ENCODE assay signal across 17 mouse cellular contexts in the genomic region with DNA sequence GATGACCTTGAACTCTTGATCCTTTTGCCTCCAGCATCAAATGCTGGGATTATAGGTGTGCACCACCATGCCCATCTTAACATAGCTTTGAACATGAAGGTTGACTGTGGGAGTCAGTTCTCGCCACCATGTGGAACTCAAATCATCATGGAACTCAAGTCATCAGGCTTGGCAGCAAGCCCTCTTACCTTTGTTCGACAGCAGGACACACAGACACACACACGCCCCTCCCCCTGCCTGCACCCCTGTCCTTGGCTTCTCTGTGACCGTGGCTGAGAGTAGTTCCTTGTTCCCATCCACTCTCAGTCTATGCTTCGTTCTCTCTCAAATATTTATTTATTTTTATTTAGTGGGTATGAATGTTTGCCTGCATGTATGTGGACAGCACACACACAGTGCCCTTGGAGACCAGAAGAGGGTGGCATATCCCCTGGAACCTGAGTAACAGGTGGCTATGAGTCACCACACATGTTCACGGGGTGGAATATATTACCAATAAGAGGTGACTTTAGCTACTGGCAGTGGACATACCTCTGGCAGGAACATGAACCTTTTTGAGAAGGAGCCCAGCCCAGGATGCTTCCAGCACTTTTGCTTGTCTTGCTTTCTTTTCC. TPM values are rescaled to one million over a fixed set of nuclear protein-coding genes. Genes with fewer than 3 reads are reported as not detected.
A peak's percentile ranks its signal among the peaks of the same experiment; 100 is the strongest.
DNase-seq lines count a peak whose midpoint lies in the region; ATAC-seq and TF ChIP-seq lines count a peak whose summit lies in the region.
"Had no signal": no experiment of that assay in that cellular context is flagged by ENCODE, and none has a peak within 500 bp of the region (broad histone marks: within the 10 kb centered on the region; RNA-seq: fewer than 3 reads in every experiment).

No protein-coding gene starts in this region.

- WGBS in kidney, postnatal 0 days = 77% methylated on average over 6 of the region's 6 CpGs

- H3K4me1 ChIP-seq in kidney, postnatal 0 days (replicated peaks; ENCODE audit: insufficient read depth, low read length) = no peaks in the 10 kb centered on the region
- H3K4me1 ChIP-seq: forebrain, embryonic 12.5 days; heart, embryonic 13.5 days; neural tube, embryonic 12.5 days had no signal

- H3K4me3 ChIP-seq in kidney, postnatal 0 days (replicated peaks; ENCODE audit: low read depth, low read length) = no peak overlapping the region
- H3K4me3 ChIP-seq: forebrain, embryonic 12.5 days; heart, embryonic 13.5 days; left cerebral cortex, adult 2 months; liver, embryonic 13.5 days; midbrain, embryonic 15.5 days; neural tube, embryonic 12.5 days had no signal

- no peak overlapping the region for H3K4me2 ChIP-seq in kidney, postnatal 0 days (ENCODE audit: low read length)
- H3K4me2 ChIP-seq: forebrain, embryonic 12.5 days; heart, embryonic 13.5 days; liver, embryonic 13.5 days; midbrain, embryonic 15.5 days; neural tube, embryonic 12.5 days had no signal

- no peak overlapping the region for H3K27ac ChIP-seq in kidney, postnatal 0 days
- H3K27ac ChIP-seq: forebrain, embryonic 12.5 days; heart, embryonic 13.5 days; left cerebral cortex, adult 2 months; liver, embryonic 13.5 days; midbrain, embryonic 15.5 days; neural tube, embryonic 12.5 days had no signal

- peak; percentile 14; the same call in 1 of the 2 replicates for TF ChIP-seq CTCF in kidney, postnatal 0 days (IDR thresholded peaks at IDR 0.05; ENCODE audit: low read depth)

- H3K27me3 ChIP-seq in kidney, postnatal 0 days (ENCODE audit: insufficient read depth, low read length) = no peaks in the 10 kb centered on the region
- H3K27me3 ChIP-seq: forebrain, embryonic 12.5 days; heart, embryonic 13.5 days; liver, embryonic 13.5 days; midbrain, embryonic 15.5 days; neural tube, embryonic 12.5 days had no signal

- no peaks in the 10 kb centered on the region for H3K9me3 ChIP-seq in kidney, postnatal 0 days (replicated peaks; ENCODE audit: low read length)
- H3K9me3 ChIP-seq: forebrain, embryonic 12.5 days; heart, embryonic 13.5 days; liver, embryonic 13.5 days; midbrain, embryonic 15.5 days; neural tube, embryonic 12.5 days had no signal

- H3K9ac ChIP-seq in kidney, postnatal 0 days (ENCODE audit: low read depth, low read length) = no peak overlapping the region
- H3K9ac ChIP-seq: forebrain, embryonic 12.5 days; heart, embryonic 13.5 days; liver, embryonic 13.5 days; midbrain, embryonic 15.5 days; neural tube, embryonic 12.5 days had no signal

- ATAC-seq in kidney, postnatal 0 days (replicated peaks; ENCODE audit: low FRiP score, low read depth) = 0 out of 2 replicates have a peak, but pooled peaks have one; percentile 22
- ATAC-seq in granulocyte monocyte progenitor cell, adult 5-6 weeks (replicated peaks; ENCODE audit: poor library complexity, severe bottlenecking) = peak; percentile 28
- ATAC-seq in neutrophil, adult 5-6 weeks (ENCODE audit: extremely low read depth, insufficient number of reproducible peaks, low FRiP score, poor library complexity, severe bottlenecking) = peak; percentile 22; the same call in 1 of the 2 replicates
- ATAC-seq: midbrain, embryonic 15.5 days had no signal

- no peak for DNase-seq in kidney, postnatal 0 days (ENCODE audit: low spot score)
- DNase-seq in kidney, adult 11 months = no peak
- DNase-seq in ES-CJ7 (ENCODE audit: low read depth, low spot score) = peak; percentile 53
- no peak for DNase-seq in embryo, embryonic 10 days (ENCODE audit: low spot score)
- DNase-seq in heart, adult 11 months = no peak
- DNase-seq: adrenal gland, adult 2 months; cerebellum, adult 2 months; kidney, adult 18-20 months; liver, embryonic 13.5 days; lung, postnatal 14 days had no signal

- H3K36me3 ChIP-seq in kidney, postnatal 0 days (ENCODE audit: insufficient read depth, low read length) = no peaks in the 10 kb centered on the region
- H3K36me3 ChIP-seq: forebrain, embryonic 12.5 days; heart, embryonic 13.5 days; liver, embryonic 13.5 days; midbrain, embryonic 15.5 days; neural tube, embryonic 12.5 days had no signal

RNA-seq across cellular contexts. Expression of a gene that starts 14.4 kb away (rescaled TPM):
- polyA plus RNA-seq in kidney, postnatal 0 days (2015; fragmentation: Nextera tagmentation; extraction: Ambion mirVana) = 14.7 and 15.2 TPM in 2 replicates
- total RNA-seq in granulocyte monocyte progenitor cell, adult 5-6 weeks (2014; fragmentation: Nextera tagmentation) = 21.4 and 26.1 TPM in 2 replicates
- total RNA-seq in granulocyte monocyte progenitor cell, adult 5-6 weeks (2017) = 37.3 and 41.3 TPM in 2 replicates
- total RNA-seq in neutrophil, adult 5-6 weeks (2017) = 87.7 and 101 TPM in 2 replicates

RNA-seq across cellular contexts. Expression of a gene that starts 37.5 kb away (rescaled TPM):
- polyA plus RNA-seq in kidney, postnatal 0 days (2015; fragmentation: Nextera tagmentation; extraction: Ambion mirVana) = 2.5 TPM in 2 replicates
- total RNA-seq in granulocyte monocyte progenitor cell, adult 5-6 weeks (2014; fragmentation: Nextera tagmentation) = 41.1 and 42.9 TPM in 2 replicates
- 33.8 and 37.0 TPM in 2 replicates for total RNA-seq in granulocyte monocyte progenitor cell, adult 5-6 weeks (2017)
- 91.5 and 109 TPM in 2 replicates for total RNA-seq in neutrophil, adult 5-6 weeks (2017)
